Mouse (Mus musculus): ENCODE results near the gene Lhfpl3. TPM values are rescaled to one million over a fixed set of nuclear protein-coding genes. Genes with fewer than 3 reads are reported as not detected.

The Lhfpl3 gene
- total RNA-seq, 2 experiments from 2014 or later, result 0.17 TPM; not detected in 1

GRCm38 (mm10) chr5:23126851-23127250 lies 381.0 kb downstream of the Lhfpl3 start:
- DNase-seq (ENCODE audit: low spot score in 2 of 2), result no peak

GRCm38 (mm10) chr5:23140183-23140921 lies 394.5 kb downstream of the Lhfpl3 start:
- no peak for DNase-seq (ENCODE audit: low spot score in 2 of 2)

GRCm38 (mm10) chr5:23153210-23153609 lies 407.4 kb downstream of the Lhfpl3 start:
- no peak for DNase-seq (ENCODE audit: low spot score in 2 of 2)

GRCm38 (mm10) chr5:23154439-23154838 lies 408.6 kb downstream of the Lhfpl3 start:
- no peak for DNase-seq (ENCODE audit: low spot score in 2 of 2)

GRCm38 (mm10) chr5:23165947-23166350 lies 420.1 kb downstream of the Lhfpl3 start:
- DNase-seq (ENCODE audit: low spot score in 2 of 2), result no peak

GRCm38 (mm10) chr5:23166658-23167057 lies 420.8 kb downstream of the Lhfpl3 start:
- no peak for DNase-seq (ENCODE audit: low spot score in 2 of 2)

- no peak for DNase-seq (ENCODE audit: low spot score in 2 of 2)
Measured at GRCm38 (mm10) chr5:23189633-23190032, 443.8 kb downstream of the Lhfpl3 start.

- no peak for DNase-seq (ENCODE audit: low spot score in 2 of 2)
Measured at GRCm38 (mm10) chr5:23196879-23197278, 451.0 kb downstream of the Lhfpl3 start.

- DNase-seq (ENCODE audit: low spot score in 2 of 2), result no peak
Measured at GRCm38 (mm10) chr5:23213086-23213485, 467.2 kb downstream of the Lhfpl3 start.

- DNase-seq (ENCODE audit: low spot score in 2 of 2), result no peak
Measured at GRCm38 (mm10) chr5:23214646-23215045, 468.8 kb downstream of the Lhfpl3 start.

- no peak for DNase-seq (ENCODE audit: low spot score in 2 of 2)
Measured at GRCm38 (mm10) chr5:23219655-23220054, 473.8 kb downstream of the Lhfpl3 start.

GRCm38 (mm10) chr5:23224759-23225536 lies 479.1 kb downstream of the Lhfpl3 start:
- peak in 1 of 2 experiments; percentile 57 for DNase-seq (ENCODE audit: low spot score in 2 of 2)

- no peak for DNase-seq (ENCODE audit: low spot score in 2 of 2)
Measured at GRCm38 (mm10) chr5:23225621-23226020, 479.8 kb downstream of the Lhfpl3 start.

- DNase-seq (ENCODE audit: low spot score in 2 of 2), result no peak
Measured at GRCm38 (mm10) chr5:23226753-23227152, 480.9 kb downstream of the Lhfpl3 start.

GRCm38 (mm10) chr5:23246974-23247373 lies 501.1 kb downstream of the Lhfpl3 start:
- peak in 1 of 2 experiments; percentile 25 for DNase-seq (ENCODE audit: low spot score in 2 of 2)

GRCm38 (mm10) chr5:23247784-23248183 lies 501.9 kb downstream of the Lhfpl3 start:
- no peak for DNase-seq (ENCODE audit: low spot score in 2 of 2)

- no peak for DNase-seq (ENCODE audit: low spot score in 2 of 2)
Measured at GRCm38 (mm10) chr5:23248303-23248702, 502.4 kb downstream of the Lhfpl3 start.

GRCm38 (mm10) chr5:23249896-23250875 lies 504.3 kb downstream of the Lhfpl3 start:
- DNase-seq (ENCODE audit: low spot score in 2 of 2), result no peak

- peak; percentile 31 to 53 for DNase-seq (ENCODE audit: low spot score in 2 of 2)
Measured at GRCm38 (mm10) chr5:23251462-23252224, 505.8 kb downstream of the Lhfpl3 start.

- no peak for DNase-seq (ENCODE audit: low spot score in 2 of 2)
Measured at GRCm38 (mm10) chr5:23255816-23256418, 510.1 kb downstream of the Lhfpl3 start.

All from gastrocnemius, postnatal 4 days (tissue).